Mouse (Mus musculus) midbrain, embryonic 16.5 days (tissue): ENCODE results near the gene Acox3. TPM values are rescaled to one million over a fixed set of nuclear protein-coding genes. Genes with fewer than 3 reads are reported as not detected.

Source experiments
- ATAC-seq: fragments of 200-750 bp; cut with Nextera tagmentation; 2 replicates; pipeline ENCODE4 v1.8.0; 2017; ENCODE audit warnings: moderate TSS enrichment
- H3K27ac ChIP-seq: fragments of 300-500 bp; sonication (generic); 2 replicates; pipeline ENCODE4 v1.5.1; 2014; ENCODE audit warnings: mild to moderate bottlenecking, low read length, mixed read lengths
- H3K27me3 ChIP-seq: fragments of 300-500 bp; sonication (generic); 2 replicates; pipeline ENCODE4 v1.6.1; 2014; ENCODE audit warnings: low read depth, low read length, mixed read lengths; ENCODE audit not compliant: control insufficient read depth, insufficient read depth
- H3K36me3 ChIP-seq: fragments of 300-500 bp; sonication (generic); 2 replicates; pipeline ENCODE4 v1.6.1; 2014; ENCODE audit warnings: mild to moderate bottlenecking, low read length, moderate library complexity, mixed read lengths; ENCODE audit not compliant: control insufficient read depth, insufficient read depth
- H3K4me1 ChIP-seq: fragments of 300-500 bp; sonication (generic); 2 replicates; pipeline ENCODE4 v1.6.1; 2014; ENCODE audit warnings: mild to moderate bottlenecking, low read length, mixed read lengths; ENCODE audit not compliant: control insufficient read depth, insufficient read depth
- H3K4me2 ChIP-seq: fragments of 300-500 bp; sonication (generic); 2 replicates; pipeline ENCODE4 v1.6.1; 2014; ENCODE audit warnings: mild to moderate bottlenecking, low read length, mixed read lengths
- H3K4me3 ChIP-seq: fragments of 300-500 bp; sonication (generic); 2 replicates; pipeline ENCODE4 v1.5.1; 2014; ENCODE audit warnings: low read depth, mild to moderate bottlenecking, low read length, moderate library complexity, mixed read lengths
- H3K9ac ChIP-seq: fragments of 300-500 bp; sonication (generic); 2 replicates; pipeline ENCODE4 v1.6.1; 2014; ENCODE audit warnings: low read depth, low read length, mixed read lengths
- H3K9me3 ChIP-seq: fragments of 300-500 bp; sonication (generic); replicated peaks from 2 replicates; pipeline ENCODE4 v1.6.1; 2014; ENCODE audit warnings: mild to moderate bottlenecking, low read length, mixed read lengths; ENCODE audit not compliant: control insufficient read depth, poor library complexity, severe bottlenecking
- WGBS: fragments of 180-500 bp; shearing (Covaris S2); extraction: QIAGEN DNeasy Blood & Tissue Kit; methylation state at CpG from one replicate; pipeline ENCODE4 v1.1.7; 2014; 5-methylcytosine and 5-hydroxymethylcytosine counted together
- polyA plus RNA-seq: library from polyadenylated mRNA; unstranded; fragments of >200 nt; fragmentation: Nextera tagmentation; extraction: Ambion mirVana; gene quantifications from 2 replicates; pipeline ENCODE4 v1.2.1, GENCODE M21; 2015

Gene Acox3
- polyA plus RNA-seq, 1 experiment from 2014 or later = 14.2 TPM

DNA sequence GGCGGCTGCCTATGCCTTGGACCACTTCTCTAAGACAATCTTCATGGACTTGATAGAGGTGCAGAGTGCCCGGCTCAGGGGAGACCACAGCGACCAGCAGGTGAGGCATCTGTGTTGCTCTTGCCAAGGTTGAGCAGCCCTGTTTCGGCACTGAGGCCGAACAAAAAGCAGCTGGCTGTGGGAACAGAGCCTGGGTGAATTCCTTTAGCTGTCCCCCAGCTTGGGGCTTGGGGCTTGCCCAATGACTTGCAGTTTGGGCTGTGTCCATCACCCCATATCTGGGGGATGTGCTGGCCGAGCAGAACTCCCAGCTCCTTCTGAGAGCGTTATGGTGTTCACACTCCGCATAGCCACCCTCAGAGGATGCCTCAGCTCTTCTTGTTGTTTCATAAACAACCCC, 18.7 kb downstream of the Acox3 start:
- 95% methylated on average over 8 of the region's 8 CpGs for WGBS
- Histone ChIP-seq H3K9ac (no peak overlapping the region), H3K36me3 (peaks cover 33% of the 10 kb centered on the region), H3K9me3 (no peaks in the 10 kb centered on the region; the same call in 1 of the 2 replicates), H3K4me2 (no peak overlapping the region), H3K4me3 (no peak overlapping the region), H3K27me3 (no peaks in the 10 kb centered on the region), H3K4me1 (no peaks in the 10 kb centered on the region), H3K27ac (no peak overlapping the region)
- ATAC-seq = no peak

GRCm38 (mm10) chr5:35605355-35605754, 22.5 kb downstream of the Acox3 start:
- peaks cover 10% of the 10 kb centered on the region for H3K4me1 ChIP-seq
- peaks cover 22% of the 10 kb centered on the region for H3K36me3 ChIP-seq
- H3K9ac ChIP-seq = no peak overlapping the region
- no peak overlapping the region for H3K4me2 ChIP-seq
- 85% methylated on average over 7 of the region's 7 CpGs for WGBS
- no peak for ATAC-seq
- no peak overlapping the region for H3K27ac ChIP-seq
- H3K27me3 ChIP-seq = no peaks in the 10 kb centered on the region
- H3K9me3 ChIP-seq = no peaks in the 10 kb centered on the region
- no peak overlapping the region for H3K4me3 ChIP-seq

DNA sequence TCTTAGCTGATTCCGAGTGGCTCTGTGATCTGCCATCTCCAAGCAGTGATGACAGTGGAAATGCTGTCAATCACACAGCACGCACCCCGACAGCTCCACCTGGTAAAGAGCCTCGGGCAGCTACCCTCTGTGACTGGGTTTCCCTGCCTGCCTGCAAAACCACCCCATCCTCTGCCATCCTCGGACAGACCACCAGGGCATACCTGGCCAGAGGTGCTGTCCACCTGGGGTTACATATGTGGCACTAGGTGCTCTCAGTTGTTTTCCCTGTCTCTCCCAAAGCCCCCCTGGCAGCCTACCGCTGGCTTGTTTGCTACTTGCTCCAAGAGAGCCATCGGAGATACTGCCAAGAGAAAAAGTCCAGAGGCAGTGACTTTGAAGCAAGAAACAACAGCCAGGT, 24.0 kb downstream of the Acox3 start:
- WGBS = 94% methylated on average over 7 of the region's 7 CpGs
- Histone ChIP-seq H3K4me1 (peaks cover 10% of the 10 kb centered on the region), H3K9ac (no peak overlapping the region), H3K9me3 (no peaks in the 10 kb centered on the region), H3K27me3 (no peaks in the 10 kb centered on the region), H3K36me3 (peaks cover 15% of the 10 kb centered on the region), H3K4me3 (no peak overlapping the region), H3K4me2 (no peak overlapping the region), H3K27ac (no peak overlapping the region)
- no peak for ATAC-seq

- Histone ChIP-seq H3K4me1 (peaks cover 10% of the 10 kb centered on the region), H3K4me3 (no peak overlapping the region), H3K36me3 (peaks cover 14% of the 10 kb centered on the region), H3K4me2 (no peak overlapping the region), H3K9me3 (no peaks in the 10 kb centered on the region), H3K27ac (no peak overlapping the region), H3K27me3 (no peaks in the 10 kb centered on the region), H3K9ac (no peak overlapping the region)
- ATAC-seq = 0 out of 2 replicates have a peak, but pooled peaks have one; percentile 44
- WGBS = 95% methylated on average over 5 of the region's 7 CpGs
These were observed 24.9 kb downstream of the Acox3 start for GRCm38 (mm10) chr5:35607784-35608183.

GRCm38 (mm10) chr5:35608559-35608958, 25.7 kb downstream of the Acox3 start:
- Histone ChIP-seq H3K27me3 (no peaks in the 10 kb centered on the region), H3K4me2 (no peak overlapping the region), H3K27ac (no peak overlapping the region), H3K4me1 (peaks cover 10% of the 10 kb centered on the region), H3K4me3 (no peak overlapping the region), H3K36me3 (peaks cover 12% of the 10 kb centered on the region), H3K9ac (no peak overlapping the region), H3K9me3 (no peaks in the 10 kb centered on the region)
- WGBS = 86% methylated on average over 5 of the region's 5 CpGs
- no peak for ATAC-seq

DNA sequence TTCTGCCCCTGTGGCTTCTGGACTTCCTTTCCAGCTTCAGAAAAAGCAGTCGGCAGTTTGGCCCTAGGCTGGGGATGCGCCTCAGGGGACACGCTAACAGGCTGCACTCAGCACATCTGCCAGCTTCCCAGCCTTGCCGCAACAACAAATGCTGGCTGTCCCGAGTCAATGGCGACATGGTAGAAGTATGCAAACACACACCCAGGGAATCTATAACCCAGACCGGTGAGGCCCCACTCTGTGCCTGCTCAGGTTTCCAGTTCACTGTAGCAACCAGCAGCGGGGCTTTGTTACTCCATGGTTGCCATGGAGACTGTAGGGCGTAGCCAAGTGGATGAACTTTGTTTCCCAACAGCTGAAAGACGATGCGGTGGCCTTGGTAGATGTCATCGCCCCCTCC, 26.5 kb downstream of the Acox3 start:
- Histone ChIP-seq H3K9ac (no peak overlapping the region), H3K36me3 (peaks cover 12% of the 10 kb centered on the region), H3K27ac (no peak overlapping the region), H3K4me2 (no peak overlapping the region), H3K4me3 (no peak overlapping the region), H3K9me3 (no peaks in the 10 kb centered on the region), H3K4me1 (peaks cover 10% of the 10 kb centered on the region), H3K27me3 (no peaks in the 10 kb centered on the region)
- peak; percentile 54; the same call in 1 of the 2 replicates for ATAC-seq
- 4% methylated on average over 12 of the region's 12 CpGs for WGBS

GRCm38 (mm10) chr5:35609971-35610370, 27.1 kb downstream of the Acox3 start:
- H3K4me2 ChIP-seq = no peak overlapping the region
- no peaks in the 10 kb centered on the region for H3K27me3 ChIP-seq
- H3K36me3 ChIP-seq = peaks cover 8% of the 10 kb centered on the region
- H3K9ac ChIP-seq = no peak overlapping the region
- WGBS = 64% methylated on average over 2 of the region's 2 CpGs
- ATAC-seq = no peak
- H3K9me3 ChIP-seq = no peaks in the 10 kb centered on the region
- H3K27ac ChIP-seq = no peak overlapping the region
- H3K4me1 ChIP-seq = peaks cover 10% of the 10 kb centered on the region
- no peak overlapping the region for H3K4me3 ChIP-seq

GRCm38 (mm10) chr5:35610381-35610780, 27.5 kb downstream of the Acox3 start:
- Histone ChIP-seq H3K4me3 (no peak overlapping the region), H3K9me3 (no peaks in the 10 kb centered on the region), H3K4me1 (peaks cover 10% of the 10 kb centered on the region), H3K36me3 (peaks cover 5% of the 10 kb centered on the region), H3K27me3 (no peaks in the 10 kb centered on the region), H3K27ac (no peak overlapping the region), H3K4me2 (no peak overlapping the region), H3K9ac (no peak overlapping the region)
- 98% methylated on average over 7 of the region's 7 CpGs for WGBS
- ATAC-seq = no peak

DNA sequence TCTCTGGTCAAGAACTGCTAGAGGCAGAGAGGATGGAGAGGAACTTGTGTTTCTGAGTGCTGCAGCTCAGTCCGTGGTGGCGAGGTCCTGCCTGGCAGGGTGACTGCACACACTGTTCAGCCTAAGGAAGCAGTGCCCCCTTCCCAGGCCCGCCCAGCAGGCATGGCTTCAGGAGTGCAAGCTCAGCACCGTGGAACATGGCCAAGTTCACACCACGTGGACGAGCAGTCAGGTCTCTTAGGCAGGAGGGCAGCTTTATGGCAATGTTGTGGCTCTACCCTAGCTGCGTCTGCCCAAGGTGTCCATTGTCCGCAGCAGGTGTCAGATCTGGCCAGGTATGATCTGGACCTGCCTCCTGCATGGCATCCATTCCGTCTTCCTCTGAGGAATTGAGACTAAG, 28.3 kb downstream of the Acox3 start:
- peaks cover 3% of the 10 kb centered on the region; the same call in 1 of the 2 replicates for H3K36me3 ChIP-seq
- no peak overlapping the region for H3K9ac ChIP-seq
- ATAC-seq = no peak
- H3K4me1 ChIP-seq = peaks cover 10% of the 10 kb centered on the region
- H3K27ac ChIP-seq = no peak overlapping the region
- WGBS = 84% methylated on average over 9 of the region's 9 CpGs
- H3K4me3 ChIP-seq = no peak overlapping the region
- H3K27me3 ChIP-seq = no peaks in the 10 kb centered on the region
- no peaks in the 10 kb centered on the region for H3K9me3 ChIP-seq
- H3K4me2 ChIP-seq = no peak overlapping the region
